Mouse (Mus musculus): ENCODE results near the gene Svs6. TPM values are rescaled to one million over a fixed set of nuclear protein-coding genes. Genes with fewer than 3 reads are reported as not detected.

Gene Svs6
- total and polyA plus RNA-seq, 3 experiments, result not detected

DNA sequence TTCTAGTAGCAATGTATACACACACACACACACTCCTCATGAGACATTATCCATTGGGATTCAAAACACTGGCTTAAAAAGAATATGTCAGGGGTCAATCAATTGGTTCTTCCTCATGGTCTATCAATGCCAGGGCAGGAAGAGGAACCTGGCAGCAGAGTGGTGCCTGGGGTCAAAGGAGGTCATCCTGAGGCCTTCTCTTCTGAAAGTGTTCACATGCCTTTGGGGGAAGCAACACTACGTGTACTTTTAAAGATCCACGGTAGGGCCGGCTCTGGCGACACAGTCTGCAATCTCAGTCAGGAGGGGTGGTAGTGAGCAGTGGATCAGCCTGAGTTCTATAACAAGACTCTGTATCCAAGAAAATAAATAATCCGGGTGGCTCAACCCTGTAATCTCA is 43.1 kb downstream of the Svs6 start:
- H3K36me3 ChIP-seq (replicated peaks in 1 of 2; ENCODE audit: control insufficient read depth in 1 of 2, insufficient read depth in 1 of 2, low read length in 1 of 2), result no peaks in the 10 kb centered on the region
- no peak overlapping the region for H3K27ac ChIP-seq (ENCODE audit: insufficient read depth, low read depth)
- in situ Hi-C loops (cut with MboI; ENCODE audit: low pct_ligation_motif_present, low pct_unique_long_range_greater_than_20kb, low sequenced_read_pairs), result no loop called here
- dilution Hi-C loops (cut with MboI; ENCODE audit: extremely low pct_ligation_motif_present, extremely low pct_unique_long_range_greater_than_20kb, low sequenced_read_pairs), result no loop called here
- no peaks in the 10 kb centered on the region for H3K9me3 ChIP-seq (replicated peaks; ENCODE audit: low read length)
- TF ChIP-seq MEF2A (IDR thresholded peaks at IDR 0.05; ENCODE audit: borderline replicate concordance, low read depth, low read length) (no peak), NRF1 (IDR thresholded peaks at IDR 0.05; ENCODE audit: low read depth, low read length) (no peak), NELFE (IDR thresholded peaks at IDR 0.05; ENCODE audit: low read depth, low read length) (no peak), CHD1 (IDR thresholded peaks at IDR 0.05; ENCODE audit: low read depth, low read length) (no peak), POLR2A (IDR thresholded peaks at IDR 0.05; ENCODE audit: low read depth, low read length) (no peak), E2F4 (IDR thresholded peaks at IDR 0.05; ENCODE audit: insufficient replicate concordance, low read depth, low read length) (no peak), USF2 (conservative IDR thresholded peaks at IDR 0.05; ENCODE audit: low read depth, low read length) (no peak), GABPA (IDR thresholded peaks at IDR 0.05; ENCODE audit: insufficient replicate concordance, low read depth, low read length) (no peak)
- no peak for DNase-seq (ENCODE audit: extremely low read depth)
- H3K4me3 ChIP-seq (replicated peaks in 1 of 3; ENCODE audit: low read depth in 2 of 3, low read length in 2 of 3, poor library complexity in 1 of 3), result no peak overlapping the region
- peaks cover 2% of the 10 kb centered on the region for H3K27me3 ChIP-seq (replicated peaks)
- H3K4me2 ChIP-seq (ENCODE audit: insufficient read depth, low read depth, poor library complexity, severe bottlenecking), result no peak overlapping the region
- peaks cover 16 to 22% of the 10 kb centered on the region in 2 experiments for H3K4me1 ChIP-seq (ENCODE audit: control insufficient read depth in 1 of 2, insufficient read depth in 2 of 2)
- no peak overlapping the region for H3K9ac ChIP-seq (ENCODE audit: insufficient read depth, low read depth)
- no peaks in the 10 kb centered on the region for H3K79me2 ChIP-seq (replicated peaks; ENCODE audit: control insufficient read depth, extremely low read depth, insufficient read depth, poor library complexity, severe bottlenecking)

DNA sequence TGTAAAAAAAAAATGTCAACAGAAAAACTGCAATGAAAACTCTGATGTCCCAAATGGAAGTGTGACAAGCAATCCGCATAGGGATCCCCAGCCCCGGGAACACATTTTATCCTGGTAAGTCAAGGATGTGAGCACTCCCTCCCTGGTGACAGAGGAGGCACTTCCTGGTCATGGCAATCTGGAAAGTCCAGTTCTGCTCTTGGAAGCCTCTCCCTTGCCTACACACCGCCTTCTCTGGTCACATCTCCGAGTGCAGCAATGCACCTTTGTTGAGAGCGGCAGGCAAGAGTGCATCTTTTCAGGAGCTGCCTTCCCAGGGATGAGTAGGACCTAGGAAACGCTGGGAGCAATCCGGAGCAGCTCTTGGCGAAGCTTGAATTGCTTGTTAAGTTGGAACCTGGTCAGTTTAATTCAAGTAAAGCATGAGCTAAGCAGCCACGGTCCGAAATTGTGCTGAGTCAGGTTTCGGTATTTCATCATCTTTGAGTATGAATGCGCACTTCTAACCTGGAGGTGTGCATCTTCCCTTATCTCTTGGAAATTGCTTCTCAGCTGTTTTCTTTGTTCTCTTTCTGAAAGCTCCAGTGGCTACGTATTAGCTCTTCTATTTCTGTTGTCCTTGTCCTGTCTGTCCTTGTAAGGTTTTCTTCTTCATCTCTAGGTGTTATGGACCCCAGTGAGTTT is 44.6 kb downstream of the Svs6 start:
- H3K27me3 ChIP-seq (replicated peaks), result peaks cover 2% of the 10 kb centered on the region
- in situ Hi-C loops (cut with MboI; ENCODE audit: low pct_ligation_motif_present, low pct_unique_long_range_greater_than_20kb, low sequenced_read_pairs) (no loop called here), dilution Hi-C loops (cut with MboI; ENCODE audit: extremely low pct_ligation_motif_present, extremely low pct_unique_long_range_greater_than_20kb, low sequenced_read_pairs) (no loop called here)
- peaks cover 2% of the 10 kb centered on the region for H3K9me3 ChIP-seq (replicated peaks; ENCODE audit: low read length)
- no peak for DNase-seq (ENCODE audit: extremely low read depth)
- no peak overlapping the region for H3K27ac ChIP-seq (ENCODE audit: insufficient read depth, low read depth)
- H3K79me2 ChIP-seq (replicated peaks; ENCODE audit: control insufficient read depth, extremely low read depth, insufficient read depth, poor library complexity, severe bottlenecking), result no peaks in the 10 kb centered on the region
- H3K4me3 ChIP-seq (replicated peaks in 1 of 3; ENCODE audit: low read depth in 2 of 3, low read length in 2 of 3, poor library complexity in 1 of 3), result no peak overlapping the region
- peaks cover 12 to 18% of the 10 kb centered on the region in 2 experiments for H3K4me1 ChIP-seq (ENCODE audit: control insufficient read depth in 1 of 2, insufficient read depth in 2 of 2)
- no peak overlapping the region for H3K9ac ChIP-seq (ENCODE audit: insufficient read depth, low read depth)
- TF ChIP-seq GABPA (IDR thresholded peaks at IDR 0.05; ENCODE audit: insufficient replicate concordance, low read depth, low read length) (no peak), ZKSCAN1 (IDR thresholded peaks at IDR 0.05; ENCODE audit: borderline replicate concordance, low read depth, low read length) (no peak), POLR2A (IDR thresholded peaks at IDR 0.05; ENCODE audit: low read depth, low read length) (no peak), POLR2AphosphoS2 (IDR thresholded peaks at IDR 0.05; ENCODE audit: low read depth, low read length) (no peak), IRF4 (IDR thresholded peaks at IDR 0.05; ENCODE audit: low read depth, low read length) (peak; percentile 48; the same call in 1 of the 2 replicates), HCFC1 (IDR thresholded peaks at IDR 0.05; ENCODE audit: low read depth, low read length) (no peak), MAFK (IDR thresholded peaks at IDR 0.05; ENCODE audit: insufficient replicate concordance, low read length) (peak; percentile 99), ZNF384 (IDR thresholded peaks at IDR 0.05; ENCODE audit: low read depth, low read length) (no peak), KAT2A (IDR thresholded peaks at IDR 0.05; ENCODE audit: insufficient replicate concordance, low read length) (no peak), MAX (IDR thresholded peaks at IDR 0.05; ENCODE audit: low read length) (no peak), ZMIZ1 (IDR thresholded peaks at IDR 0.05; ENCODE audit: low read depth, low read length) (no peak), USF2 (conservative IDR thresholded peaks at IDR 0.05; ENCODE audit: low read depth, low read length) (no peak), UBTF (IDR thresholded peaks at IDR 0.05; ENCODE audit: low read depth, low read length) (no peak)
- H3K4me2 ChIP-seq (ENCODE audit: insufficient read depth, low read depth, poor library complexity, severe bottlenecking), result no peak overlapping the region
- H3K36me3 ChIP-seq (replicated peaks in 1 of 2; ENCODE audit: control insufficient read depth in 1 of 2, insufficient read depth in 1 of 2, low read length in 1 of 2), result no peaks in the 10 kb centered on the region

All from CH12.LX (cell line).